Mouse (Mus musculus) T-helper 2 cell (primary cell): Measurements from ENCODE around the gene Lsm14b.

Source experiments
- in situ Hi-C: fragments of 300-600 bp; cut with MboI, MseI; formaldehyde crosslinking; loops from one replicate; pipeline ENCODE4 v1.15.1; 2025; ENCODE audit warnings: high pct_unique_total_duplicates

The Lsm14b gene

GRCm38 (mm10) chr2:180051986-180052733 is 27.4 kb downstream of the Lsm14b start:
- in situ Hi-C loops, result no loop called here

- in situ Hi-C loops, result no loop called here
Observed at GRCm38 (mm10) chr2:180053001-180053400, 28.2 kb downstream of the Lsm14b start.

GRCm38 (mm10) chr2:180063338-180064131 is 38.7 kb downstream of the Lsm14b start:
- in situ Hi-C loops, result no loop called here

- in situ Hi-C loops, result loop anchor here (5.0 kb wide), 1 partner anchor 43 kb away; no protein-coding TSS in a partner anchor
Observed at GRCm38 (mm10) chr2:180069770-180070480, 45.1 kb downstream of the Lsm14b start.

- in situ Hi-C loops, result loop anchor here (5.0 kb wide), 1 partner anchor 43 kb away; no protein-coding TSS in a partner anchor
Observed at GRCm38 (mm10) chr2:180070481-180071453, 46.0 kb downstream of the Lsm14b start, which contains the start of gene Mtg2. Gene Mtg2, plus strand, starts transcription at chr2:180070588.

- in situ Hi-C loops, result loop anchor here (5.0 kb wide), 1 partner anchor 44 kb away; no protein-coding TSS in a partner anchor
Observed at GRCm38 (mm10) chr2:180071671-180072070, 46.9 kb downstream of the Lsm14b start.

- in situ Hi-C loops, result loop anchor here (5.0 kb wide), 1 partner anchor 46 kb away; no protein-coding TSS in a partner anchor
Observed at GRCm38 (mm10) chr2:180072886-180073285, 48.1 kb downstream of the Lsm14b start.

GRCm38 (mm10) chr2:180077622-180078021 is 52.8 kb downstream of the Lsm14b start:
- in situ Hi-C loops, result no loop called here

GRCm38 (mm10) chr2:180080680-180081079 is 55.9 kb downstream of the Lsm14b start:
- in situ Hi-C loops, result no loop called here

GRCm38 (mm10) chr2:180083063-180083462 is 58.3 kb downstream of the Lsm14b start:
- in situ Hi-C loops, result no loop called here

- in situ Hi-C loops, result no loop called here
Observed at GRCm38 (mm10) chr2:180084565-180084964, 59.8 kb downstream of the Lsm14b start.
